Mouse (Mus musculus): ENCODE data around the gene Qrich2. TPM values are rescaled to one million over a fixed set of nuclear protein-coding genes. Genes with fewer than 3 reads are reported as not detected.
"Not testable (repeated sequence)": the region's sequence is repeated elsewhere in the genome, so short reads cannot be mapped to it uniquely, and the experiment has no call there.

The Qrich2 gene
- total RNA-seq, 2 experiments from 2014 or later, result 0.07 TPM; not detected in 1

DNA sequence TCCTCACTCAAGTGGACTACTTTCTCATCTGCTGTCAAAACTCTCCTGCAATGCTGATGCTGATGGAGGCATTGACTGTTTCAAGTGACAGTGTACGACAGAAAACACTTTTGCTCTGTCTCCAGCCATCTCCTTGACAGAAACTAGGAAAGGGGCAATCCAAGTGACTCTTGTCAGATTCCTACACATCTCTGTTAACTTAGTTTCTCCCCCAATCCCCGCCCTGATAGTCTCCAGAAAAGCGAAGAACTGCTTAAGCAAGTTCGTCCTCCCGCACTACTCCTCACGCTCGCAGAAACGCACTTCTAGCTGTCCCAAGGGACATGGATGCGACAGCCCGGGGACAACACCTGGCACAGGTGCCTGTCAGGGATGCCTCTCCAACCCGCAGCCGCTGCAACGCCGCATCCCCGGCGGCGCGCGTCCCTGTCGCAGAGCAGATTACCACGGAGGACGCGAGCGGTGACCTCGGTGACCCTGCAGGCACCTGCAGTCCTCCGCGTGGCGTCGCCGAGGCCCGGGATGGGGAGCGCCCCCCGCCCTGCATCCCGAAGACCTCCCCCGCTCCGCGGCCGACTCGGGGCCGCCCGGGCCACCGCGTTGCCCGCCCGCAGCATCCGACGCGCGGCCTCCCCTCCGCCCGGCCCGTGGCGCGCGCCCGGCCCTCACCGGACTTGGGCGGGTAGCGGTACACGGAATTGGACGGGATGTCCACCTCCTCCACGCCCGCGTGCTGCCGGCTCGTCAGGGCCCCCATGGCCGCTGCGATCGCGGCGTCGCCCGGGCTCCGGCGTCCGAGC, 53.8 kb downstream of the Qrich2 start:
- DNase-seq (ENCODE audit: low spot score in 2 of 2), result no peak

GRCm38 (mm10) chr11:116411582-116411981, 54.5 kb downstream of the Qrich2 start:
- DNase-seq (ENCODE audit: low spot score in 2 of 2), result no peak

- DNase-seq (ENCODE audit: low spot score in 2 of 2), result not testable (repeated sequence)
Measured at GRCm38 (mm10) chr11:116410415-116410814, 55.6 kb downstream of the Qrich2 start.

DNA sequence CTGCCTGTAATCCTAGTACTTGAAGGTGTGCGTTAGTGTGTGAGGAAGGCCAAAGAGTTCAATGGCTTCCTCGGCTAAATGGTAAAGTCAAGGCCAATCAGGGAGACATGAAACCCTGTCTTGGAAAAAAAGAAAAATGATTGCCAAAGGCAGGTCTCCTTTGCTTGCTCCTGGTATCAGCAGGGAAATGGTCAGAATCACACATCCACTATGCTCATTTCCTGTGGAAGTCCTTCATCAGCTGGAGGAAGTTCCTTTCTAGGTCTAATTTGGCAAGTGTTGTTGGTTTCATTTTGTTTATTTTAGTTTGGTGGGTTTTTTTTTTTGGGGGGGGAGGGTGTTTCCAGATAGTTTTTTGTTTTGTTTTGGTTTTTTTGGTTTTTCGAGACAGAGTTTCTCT, 57.0 kb downstream of the Qrich2 start:
- no peak for DNase-seq (ENCODE audit: low spot score in 2 of 2)

DNA sequence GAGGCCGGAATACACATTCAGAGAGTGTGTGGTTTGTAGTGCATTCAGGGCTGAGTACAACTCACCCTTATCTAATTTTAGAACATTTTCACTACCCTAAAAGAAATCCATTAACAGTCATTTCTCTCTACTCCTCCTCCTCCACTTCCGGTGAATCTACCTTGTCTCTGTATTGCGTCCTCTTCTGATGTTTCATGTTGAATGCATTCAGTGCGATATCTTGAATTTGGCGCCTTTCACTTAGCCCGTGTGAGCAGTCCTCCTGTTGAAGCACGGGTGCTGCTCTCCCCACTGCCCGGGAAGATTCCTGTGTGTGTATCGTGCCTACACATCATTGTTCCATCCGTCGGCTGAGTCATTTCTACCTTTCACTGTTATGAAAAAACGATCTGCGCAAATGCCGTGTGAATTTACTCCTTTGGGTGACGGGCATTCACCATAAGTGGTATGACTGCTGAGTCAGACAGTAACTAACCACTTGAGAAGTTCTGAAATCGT, 59.8 kb downstream of the Qrich2 start:
- DNase-seq (ENCODE audit: low spot score in 2 of 2), result no peak

DNA sequence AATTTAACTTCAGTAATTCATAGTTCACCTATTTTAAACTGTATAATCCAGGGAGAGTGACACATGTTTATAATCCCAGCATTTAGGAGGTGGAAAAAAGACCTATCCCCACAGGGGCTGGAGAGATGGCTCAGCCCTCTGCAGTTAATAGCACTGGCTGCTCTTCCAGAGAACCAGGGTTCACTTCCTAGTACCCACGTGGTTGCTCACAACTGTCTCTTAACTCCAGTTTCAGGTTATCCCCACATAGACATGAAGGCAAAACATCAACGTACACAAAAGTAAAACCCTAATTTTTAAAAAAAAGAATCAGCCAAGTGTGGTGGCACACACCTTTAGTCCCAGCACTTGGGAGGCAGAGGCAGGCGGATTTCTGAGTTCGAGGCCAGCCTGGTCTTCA, 60.4 kb downstream of the Qrich2 start:
- no peak for DNase-seq (ENCODE audit: low spot score in 2 of 2)

GRCm38 (mm10) chr11:116400560-116400959, 65.5 kb downstream of the Qrich2 start:
- DNase-seq (ENCODE audit: low spot score in 2 of 2), result no peak

DNA sequence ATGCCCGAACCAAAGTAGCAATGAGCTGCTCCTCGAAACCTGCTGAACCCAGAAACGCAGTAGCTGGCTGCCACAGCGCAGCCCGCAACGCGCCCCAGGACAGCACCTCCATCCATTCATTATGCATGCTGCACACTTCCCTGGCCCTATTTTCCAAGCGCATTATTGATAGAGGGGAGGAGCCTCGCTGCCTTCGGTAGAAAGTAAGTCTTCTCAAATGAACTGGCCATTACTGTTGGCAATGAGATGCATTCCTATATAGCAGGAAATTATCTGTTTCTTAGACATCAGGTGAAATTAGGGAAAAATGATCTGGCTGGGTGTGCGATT, 67.7 kb downstream of the Qrich2 start:
- DNase-seq (ENCODE audit: low spot score in 2 of 2), result no peak

GRCm38 (mm10) chr11:116397517-116398347, 68.3 kb downstream of the Qrich2 start:
- no peak for DNase-seq (ENCODE audit: low spot score in 2 of 2)

- DNase-seq (ENCODE audit: low spot score in 2 of 2), result no peak
Measured at GRCm38 (mm10) chr11:116396934-116397330, 69.1 kb downstream of the Qrich2 start.

DNA sequence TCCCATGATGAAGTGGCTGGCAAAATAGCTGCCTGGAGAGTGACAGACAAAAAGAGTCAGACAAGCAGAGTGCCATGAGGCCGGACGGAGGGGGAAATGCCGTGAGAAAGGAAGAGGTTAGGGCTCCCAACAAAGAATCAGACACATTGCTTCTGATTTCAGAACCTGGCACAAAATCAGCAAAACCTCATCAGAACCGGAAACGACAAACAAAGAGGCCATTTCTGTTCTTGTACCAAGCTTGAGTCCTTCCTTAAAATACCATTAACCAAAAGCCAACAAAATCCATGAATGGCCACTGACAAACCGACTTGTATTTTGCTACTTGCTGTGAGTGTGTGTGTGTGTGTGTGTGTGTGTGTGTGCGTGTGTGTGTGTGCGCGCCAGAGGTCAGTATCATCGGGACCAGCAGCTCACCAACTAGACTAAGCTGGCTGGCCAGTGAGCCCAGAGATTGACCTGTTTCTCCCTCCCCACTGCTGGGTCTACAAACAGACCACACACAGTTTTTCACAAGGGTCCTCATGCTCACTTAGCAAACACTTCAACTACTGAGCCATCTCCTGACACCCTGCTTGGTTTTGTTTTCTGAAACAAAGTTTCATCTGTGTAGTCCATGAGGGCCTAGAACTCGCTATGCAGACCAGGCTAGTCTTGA, 69.6 kb downstream of the Qrich2 start:
- no peak for DNase-seq (ENCODE audit: low spot score in 2 of 2)

DNA sequence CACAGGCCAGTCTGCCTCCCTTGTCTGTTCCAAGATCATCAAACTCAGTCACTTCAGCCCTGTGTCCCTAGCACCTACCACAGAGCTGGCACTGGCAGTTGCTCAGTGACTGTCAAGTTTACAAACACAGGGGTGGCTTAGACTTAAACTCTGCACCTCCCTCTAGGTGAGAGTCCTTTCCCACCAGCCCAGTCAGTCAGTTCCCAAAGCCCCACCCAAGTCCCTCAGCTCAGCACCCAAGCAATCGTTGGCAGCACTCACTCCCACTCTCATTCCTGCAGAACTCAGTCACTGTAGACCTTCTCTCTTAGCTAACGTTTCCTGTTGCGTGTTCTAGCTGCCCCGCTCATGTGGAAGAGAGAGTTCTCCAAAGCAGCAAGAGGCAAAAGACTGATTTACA, 71.3 kb downstream of the Qrich2 start:
- DNase-seq (ENCODE audit: low spot score in 2 of 2), result no peak

Other genes starting within 250 kb of the Qrich2 start
- under 1 TPM; 0.44 to 0.72 TPM for gene Evpl, start 228.2 kb downstream of the Qrich2 start, total RNA-seq (2021)
- 10 to 100 TPM; 52.0 to 55.7 TPM for gene Srp68, start 192.0 kb downstream of the Qrich2 start, total RNA-seq (2021)
- not detected for gene Galr2, start 185.3 kb downstream of the Qrich2 start, total RNA-seq (2021)
- 10 to 100 TPM; 76.5 to 77.8 TPM for gene Exoc7, start 159.0 kb downstream of the Qrich2 start, total RNA-seq (2021)
- 10 to 100 TPM in 1 of 2 experiments, 1 to 10 TPM in 1; 6.9 to 13.4 TPM for gene Foxj1, start 130.8 kb downstream of the Qrich2 start, total RNA-seq (2021)
- gene Rnf157, start 53.2 kb downstream of the Qrich2 start, total RNA-seq (2021), result 100 to 1,000 TPM; 236 to 242 TPM
- gene Ubald2, start 32.1 kb downstream of the Qrich2 start, total RNA-seq (2021), result 10 to 100 TPM; 38.7 to 41.4 TPM
- gene Prpsap1, start 28.0 kb upstream of the Qrich2 start, total RNA-seq (2021), result 10 to 100 TPM; 86.1 to 90.6 TPM
- 1 to 10 TPM; 2.2 TPM for gene Sphk1, start 64.7 kb upstream of the Qrich2 start, total RNA-seq (2021)
- 100 to 1,000 TPM; 104 to 108 TPM for gene Ube2o, start 115.2 kb upstream of the Qrich2 start, total RNA-seq (2021)
- under 1 TPM; 0.39 to 0.76 TPM for gene Aanat, start 120.2 kb upstream of the Qrich2 start, total RNA-seq (2021)
- gene Rhbdf2, start 160.8 kb upstream of the Qrich2 start, total RNA-seq (2021), result 1 to 10 TPM; 1.6 to 1.7 TPM
- gene Prcd, start 187.3 kb upstream of the Qrich2 start, total RNA-seq (2021), result 1 to 10 TPM; 4.6 to 5.0 TPM
- gene Cygb, start 188.1 kb upstream of the Qrich2 start, total RNA-seq (2021), result 10 to 100 TPM; 48.9 to 52.1 TPM

Data from layer of hippocampus, postnatal 14 days (tissue).